Mouse (Mus musculus) testis, postnatal 14 days (tissue): ENCODE results near the gene Scamp4.

Experiments
- DNase-seq: peaks from one replicate; pipeline ENCODE4 v3.0.0; 2021; ENCODE audit warnings: low spot score

The Scamp4 gene

GRCm38 (mm10) chr10:80602698-80603325 lies at the start of gene Scamp4, which contains the start of gene Adat3:
Gene Scamp4 (plus strand): TSS chr10:80602872.
Gene Adat3 (plus strand): TSS chr10:80602880.
- peak; percentile 93 for DNase-seq

DNA sequence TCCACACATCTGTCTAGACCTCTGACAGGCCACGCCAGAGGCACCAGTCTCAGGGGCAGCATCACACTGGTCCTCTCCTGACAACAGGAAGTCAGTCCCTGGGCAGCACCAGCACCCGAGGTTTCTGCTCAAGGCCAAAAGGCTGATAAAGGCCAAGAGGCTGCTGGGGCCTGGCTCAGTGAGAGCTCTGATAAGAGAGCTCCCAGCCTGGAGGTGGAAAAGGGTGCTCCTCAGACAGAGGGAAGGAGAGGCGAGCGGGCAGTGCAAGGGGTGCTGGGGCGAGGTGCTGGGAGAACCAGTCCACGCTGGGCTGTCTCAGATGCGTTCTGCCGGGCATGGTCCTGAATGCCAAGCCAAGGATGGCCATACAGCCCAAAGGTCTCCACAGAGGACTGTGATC lies 49.1 kb upstream of the Scamp4 start:
- DNase-seq, result peak; percentile 74

DNA sequence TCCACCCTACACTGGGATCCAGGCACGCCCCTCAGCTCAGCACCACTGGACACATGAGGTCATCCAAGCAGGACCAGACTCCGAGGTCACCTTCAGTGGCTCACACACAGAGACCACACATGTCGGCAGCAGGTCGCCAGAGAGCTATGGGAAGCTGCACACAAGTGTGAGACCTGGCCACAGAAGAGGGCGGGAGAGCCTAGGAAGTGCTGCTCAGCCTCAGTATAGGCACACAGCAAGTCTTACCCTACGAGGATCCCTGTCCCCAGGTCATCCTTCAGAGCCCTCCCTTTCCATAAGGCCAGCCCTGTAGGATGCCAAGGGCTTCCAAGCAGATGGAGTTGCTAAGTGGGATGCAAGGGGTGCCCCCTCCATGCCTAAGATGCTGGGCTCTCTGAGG lies 48.7 kb upstream of the Scamp4 start:
- no peak for DNase-seq

DNA sequence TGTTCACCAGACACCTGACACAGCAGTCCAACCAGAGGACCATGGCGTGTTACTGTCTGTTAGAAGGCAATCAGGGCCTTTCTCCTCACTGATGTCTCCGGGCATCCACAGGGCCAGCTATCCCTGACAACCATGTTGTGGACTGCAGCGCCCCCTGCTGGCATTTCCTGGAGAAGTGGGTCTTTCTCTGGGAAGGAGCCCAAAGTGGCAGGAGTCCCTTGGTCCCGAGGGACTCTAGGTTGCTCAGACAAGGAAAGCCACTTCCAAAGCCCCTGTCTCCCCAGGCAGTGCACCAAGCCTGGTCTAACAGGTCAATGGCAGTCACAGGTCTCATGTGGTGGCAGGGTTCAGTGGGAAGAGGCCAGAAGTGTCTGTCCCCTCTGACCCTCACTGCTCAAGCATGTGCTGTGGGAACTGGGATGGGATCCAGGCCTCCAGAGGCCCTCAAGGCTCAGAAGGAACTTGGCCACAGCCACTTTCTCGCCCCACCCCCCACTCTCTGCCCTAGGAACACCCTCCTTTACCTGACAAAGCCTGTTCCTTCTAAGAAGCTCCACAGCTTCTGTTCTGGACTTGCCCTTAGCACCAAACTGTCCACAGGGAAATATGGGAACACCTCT lies 45.2 kb upstream of the Scamp4 start:
- DNase-seq, result peak; percentile 73

DNA sequence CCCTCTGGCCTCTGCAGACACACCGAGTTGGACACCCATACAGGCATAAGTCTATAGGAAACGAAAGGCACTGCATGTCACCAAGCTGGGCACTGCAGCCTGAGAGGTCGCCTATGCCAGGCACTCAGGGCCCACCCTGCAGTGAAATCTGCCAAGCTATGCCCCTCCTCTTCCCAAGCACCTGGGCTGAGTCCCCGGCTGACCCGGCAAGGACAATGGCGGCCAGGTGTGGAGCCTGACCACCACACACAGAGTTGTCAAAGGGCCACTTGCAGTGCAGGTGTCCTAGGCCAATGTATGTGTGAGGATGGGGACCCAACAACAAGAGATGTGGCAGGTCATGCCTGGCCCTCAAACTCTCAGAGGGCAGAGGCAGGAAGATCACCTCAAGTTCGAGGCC lies 43.2 kb upstream of the Scamp4 start:
- no peak for DNase-seq

DNA sequence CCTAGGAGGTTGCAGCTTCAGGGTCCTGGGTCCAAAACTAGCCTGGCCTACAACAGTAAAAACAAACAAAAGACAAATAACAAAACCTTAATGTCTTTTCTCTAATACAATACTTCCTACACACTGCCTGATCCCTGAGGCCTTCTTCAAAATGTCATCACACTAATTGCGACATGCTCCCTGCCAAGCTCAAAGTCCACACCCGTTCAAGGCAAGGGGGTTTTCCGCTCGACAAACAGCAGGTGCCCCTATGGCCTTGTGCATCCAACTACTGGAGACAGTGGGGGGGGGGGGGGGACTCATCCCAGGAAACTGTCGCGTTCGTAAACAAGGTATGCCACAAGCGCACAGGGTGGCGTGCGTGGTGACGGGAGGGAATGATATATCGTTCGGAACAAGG lies 42.1 kb upstream of the Scamp4 start:
- no peak for DNase-seq

GRCm38 (mm10) chr10:80561116-80561944 lies 41.3 kb upstream of the Scamp4 start, which contains the start of gene Rexo1:
Gene Rexo1 (minus strand): TSS chr10:80561560.
- DNase-seq, result peak; percentile 91

DNA sequence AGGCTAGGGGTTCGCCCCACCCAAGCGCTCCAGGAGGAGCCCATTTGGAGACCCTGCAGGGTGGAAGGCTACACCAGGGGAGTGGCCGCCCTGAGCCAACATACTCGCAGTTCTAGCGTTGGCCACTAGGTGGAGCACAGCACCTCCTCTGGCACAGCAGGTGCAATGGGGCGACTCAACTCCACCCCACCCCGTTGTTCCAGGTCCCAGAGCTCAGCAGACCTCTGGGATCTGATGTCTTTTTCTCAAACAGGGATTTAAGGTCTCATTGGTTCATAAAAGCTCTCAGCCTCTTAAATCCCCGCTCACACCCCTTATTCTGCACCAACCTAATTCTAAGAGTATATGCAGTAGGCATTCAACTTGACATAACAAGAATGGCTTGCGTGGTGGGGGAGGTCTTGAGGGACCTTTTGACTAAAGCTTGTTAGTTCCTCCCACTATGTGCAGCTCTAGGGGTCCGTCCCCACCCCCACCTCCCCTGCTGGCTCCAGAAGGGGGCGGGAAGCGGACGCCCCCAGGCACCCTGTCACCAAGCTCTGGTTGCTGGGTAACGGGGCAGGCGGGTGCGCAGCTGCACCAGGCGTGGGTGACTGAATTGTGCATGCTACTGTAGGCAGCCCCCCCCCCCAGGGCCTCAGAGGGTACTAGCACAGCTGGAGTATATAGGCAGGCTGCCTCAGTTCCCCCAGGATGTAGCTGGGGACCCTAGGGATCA lies 36.1 kb upstream of the Scamp4 start:
- DNase-seq, result peak; percentile 77

- no peak for DNase-seq
Measured at GRCm38 (mm10) chr10:80568876-80569275, 33.8 kb upstream of the Scamp4 start.

GRCm38 (mm10) chr10:80569664-80570066 lies 33.0 kb upstream of the Scamp4 start:
- peak; percentile 77 for DNase-seq

DNA sequence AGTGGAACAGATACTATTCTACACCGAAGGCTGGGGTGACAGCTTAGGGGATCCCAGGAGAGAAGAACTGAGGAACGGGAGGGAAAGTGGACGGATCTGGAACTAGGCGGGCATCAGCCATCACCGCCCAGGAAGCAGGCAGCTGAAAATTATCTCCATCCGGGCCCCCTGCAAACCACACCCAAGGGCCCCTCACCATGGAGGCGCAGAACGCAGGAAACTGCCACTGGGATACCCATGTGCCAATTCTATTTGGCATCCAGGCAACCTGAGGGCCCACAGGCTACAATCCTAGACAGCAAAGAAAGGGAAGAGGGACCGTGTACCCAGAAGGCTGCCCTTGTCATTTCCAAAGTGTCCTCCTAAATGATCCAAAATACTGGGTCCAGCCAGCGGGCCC lies 32.3 kb upstream of the Scamp4 start:
- DNase-seq, result no peak

- DNase-seq, result no peak
Measured at GRCm38 (mm10) chr10:80570871-80571836, 31.5 kb upstream of the Scamp4 start.

DNA sequence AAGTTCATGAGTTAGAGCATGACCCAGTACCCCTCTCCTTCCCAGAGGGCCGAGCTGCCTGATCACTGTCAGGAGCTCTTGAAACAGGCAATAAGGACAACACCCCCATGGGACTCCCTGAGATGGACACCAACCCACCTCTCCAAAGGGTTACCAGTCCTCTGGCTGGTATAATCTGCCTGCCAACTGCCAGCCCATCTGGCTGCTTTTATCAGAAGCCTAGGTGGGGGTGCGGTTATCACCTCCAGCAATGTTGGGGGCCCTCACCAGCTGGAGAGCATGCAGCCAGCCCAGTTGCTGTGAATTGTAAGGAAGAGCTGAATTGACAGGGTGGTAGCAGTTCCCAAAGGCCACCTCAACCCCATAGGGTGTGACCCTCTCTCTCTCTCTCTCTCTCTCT lies 30.2 kb upstream of the Scamp4 start:
- no peak for DNase-seq

DNA sequence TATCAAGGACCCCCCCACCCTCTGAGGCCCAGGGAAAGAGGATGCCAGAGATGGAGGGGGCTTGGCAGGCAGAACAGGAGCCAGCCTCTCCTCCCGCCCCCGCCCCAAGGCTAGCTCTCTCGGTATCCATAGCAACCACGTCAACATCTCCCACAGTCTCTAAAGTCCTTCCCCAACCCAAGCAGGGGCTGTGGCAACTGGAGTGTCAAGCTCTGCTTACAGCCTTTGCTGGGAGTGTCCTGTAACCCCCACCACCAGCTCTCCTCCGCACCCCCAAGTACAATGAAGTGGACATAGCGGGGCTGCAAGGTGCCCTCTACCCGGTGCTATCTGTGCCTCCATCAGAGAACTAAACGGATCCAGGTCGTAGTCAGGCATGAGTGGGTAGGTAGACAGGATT lies 28.7 kb upstream of the Scamp4 start:
- DNase-seq, result no peak

- DNase-seq, result no peak
Measured at GRCm38 (mm10) chr10:80574896-80575295, 27.8 kb upstream of the Scamp4 start.

DNA sequence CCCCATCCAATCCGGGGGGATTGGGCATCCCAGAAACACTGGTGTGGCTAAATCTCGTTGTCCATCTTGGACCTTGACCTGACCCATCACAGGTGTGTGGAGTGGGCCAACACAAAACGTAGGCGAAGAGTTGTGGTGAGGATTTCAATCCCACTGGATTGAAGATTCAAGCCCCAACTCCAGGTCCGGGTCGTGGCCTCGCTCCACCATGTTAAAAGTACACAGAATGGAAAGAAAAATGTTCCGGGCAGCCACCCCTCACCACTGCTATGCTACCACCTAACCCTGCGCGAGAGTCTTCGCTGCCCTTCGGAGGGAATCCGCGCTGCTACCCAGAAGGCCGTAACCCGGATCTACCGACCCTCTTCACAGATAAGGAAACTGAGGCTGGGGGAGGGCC lies 26.7 kb upstream of the Scamp4 start:
- no peak for DNase-seq

DNA sequence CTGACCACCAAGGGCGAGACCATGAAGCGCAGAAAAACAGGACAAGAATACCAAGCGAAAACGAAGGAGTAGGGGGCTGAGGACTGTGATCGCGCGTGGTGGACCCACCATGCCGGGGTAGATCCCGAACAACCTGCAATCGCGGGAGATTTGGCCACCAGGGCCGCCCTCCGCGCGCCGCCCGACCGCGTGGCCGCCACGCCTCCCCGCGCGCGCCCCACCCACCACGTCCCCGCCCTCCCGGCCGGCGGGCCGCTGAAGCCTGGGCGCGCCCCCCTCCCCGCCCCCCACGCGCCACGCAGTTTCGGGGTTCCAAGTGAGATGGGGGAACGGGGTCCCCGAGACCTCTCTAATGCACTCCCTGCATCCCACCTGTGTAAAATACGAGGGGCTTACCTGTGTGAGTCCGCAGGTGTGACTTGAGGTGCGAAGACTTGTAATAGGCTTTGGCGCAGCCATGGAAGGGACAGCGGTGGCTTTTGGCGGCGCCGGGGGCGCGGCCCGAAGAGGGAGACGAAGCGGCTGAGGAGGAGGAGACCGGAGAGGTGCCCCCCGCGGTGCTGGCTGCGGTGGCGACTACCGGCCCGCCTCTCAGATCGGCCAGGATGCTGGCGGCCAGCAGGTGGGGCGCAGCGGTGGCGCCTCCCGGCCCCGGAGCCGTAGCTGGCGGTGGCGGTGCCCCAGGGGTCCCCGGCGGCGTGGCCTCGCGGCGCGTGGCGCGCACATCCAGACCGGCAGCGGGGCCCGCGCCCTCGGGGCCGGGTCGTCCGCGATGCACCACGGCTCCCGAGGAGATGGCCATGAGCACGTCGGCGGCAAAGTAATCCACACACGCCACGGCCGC lies 26.1 kb upstream of the Scamp4 start:
- DNase-seq, result peak; percentile 58

GRCm38 (mm10) chr10:80577195-80578130 lies 25.2 kb upstream of the Scamp4 start, which contains the start of gene Klf16:
Gene Klf16 (minus strand): TSS chr10:80577321.
- DNase-seq, result peak; percentile 95
